Mouse (Mus musculus) embryonic facial prominence, embryonic 12.5 days (tissue): ENCODE measurements around the gene Nin. TPM values are rescaled to one million over a fixed set of nuclear protein-coding genes. Genes with fewer than 3 reads are reported as not detected.

Experiments
- ATAC-seq: fragments of 200-750 bp; cut with Nextera tagmentation; 2 replicates; pipeline ENCODE4 v1.8.0; 2017; ENCODE audit not compliant: insufficient number of reproducible peaks, insufficient read depth, low FRiP score, low TSS enrichment
- H3K27ac ChIP-seq: fragments of 300-500 bp; sonication (generic); 2 replicates; pipeline ENCODE4 v1.5.1; 2016; ENCODE audit warnings: mild to moderate bottlenecking
- H3K27me3 ChIP-seq: fragments of 300-500 bp; sonication (generic); 2 replicates; pipeline ENCODE4 v1.6.1; 2016; ENCODE audit warnings: mild to moderate bottlenecking, moderate library complexity
- H3K36me3 ChIP-seq: fragments of 300-500 bp; sonication (generic); 2 replicates; pipeline ENCODE4 v1.6.1; 2016; ENCODE audit warnings: mild to moderate bottlenecking
- H3K4me1 ChIP-seq: fragments of 300-500 bp; sonication (generic); 2 replicates; pipeline ENCODE4 v1.6.1; 2016
- H3K4me2 ChIP-seq: fragments of 300-500 bp; sonication (generic); replicated peaks from 2 replicates; pipeline ENCODE4 v1.6.1; 2016; ENCODE audit warnings: mild to moderate bottlenecking, moderate library complexity
- H3K4me3 ChIP-seq: fragments of 300-500 bp; sonication (generic); 2 replicates; pipeline ENCODE4 v1.5.1; 2016; ENCODE audit warnings: mild to moderate bottlenecking
- H3K9ac ChIP-seq: fragments of 300-500 bp; sonication (generic); 2 replicates; pipeline ENCODE4 v1.6.1; 2016; ENCODE audit warnings: mild to moderate bottlenecking, moderate library complexity
- H3K9me3 ChIP-seq: fragments of 300-500 bp; sonication (generic); 2 replicates; pipeline ENCODE4 v1.6.1; 2016; ENCODE audit warnings: mild to moderate bottlenecking, moderate library complexity
- WGBS: fragments of 180-500 bp; shearing (Covaris S2); methylation state at CpG from one replicate; pipeline ENCODE4 v1.1.7; 2016; 5-methylcytosine and 5-hydroxymethylcytosine counted together
- polyA plus RNA-seq: library from polyadenylated mRNA; unstranded; fragments of >200 nt; fragmentation: Nextera tagmentation; extraction: Ambion mirVana; gene quantifications from 2 replicates; pipeline ENCODE4 v1.2.1, GENCODE M21; 2016

The Nin gene
- polyA plus RNA-seq, 1 experiment from 2014 or later, result 11.5 TPM

DNA sequence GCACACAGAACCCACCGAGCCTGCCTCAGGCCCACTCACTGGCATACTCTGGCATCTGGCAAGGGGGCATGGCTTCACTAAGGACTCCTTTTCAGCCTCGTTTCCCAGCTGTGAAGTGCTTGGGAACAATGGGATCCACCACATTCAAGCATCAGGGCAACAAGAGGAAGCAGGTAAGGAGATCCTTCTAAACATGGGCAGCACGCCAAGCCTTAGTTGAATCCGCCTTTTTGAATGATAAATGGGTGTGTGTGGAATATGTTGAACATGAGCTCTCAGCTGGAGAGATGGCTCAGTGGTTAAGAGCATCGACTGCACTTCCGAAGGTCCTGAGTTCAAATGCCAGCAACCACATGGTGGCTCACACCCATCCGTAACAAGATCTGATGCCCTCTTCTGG is 66.2 kb downstream of the Nin start:
- no peak overlapping the region for H3K9ac ChIP-seq
- no peak for ATAC-seq
- 90% methylated on average over 7 of the region's 7 CpGs for WGBS
- H3K27ac ChIP-seq, result no peak overlapping the region
- H3K4me1 ChIP-seq, result no peaks in the 10 kb centered on the region
- H3K36me3 ChIP-seq, result peaks cover 54% of the 10 kb centered on the region
- H3K9me3 ChIP-seq, result no peaks in the 10 kb centered on the region
- no peak overlapping the region for H3K4me3 ChIP-seq
- no peaks in the 10 kb centered on the region for H3K27me3 ChIP-seq
- H3K4me2 ChIP-seq, result no peak overlapping the region

DNA sequence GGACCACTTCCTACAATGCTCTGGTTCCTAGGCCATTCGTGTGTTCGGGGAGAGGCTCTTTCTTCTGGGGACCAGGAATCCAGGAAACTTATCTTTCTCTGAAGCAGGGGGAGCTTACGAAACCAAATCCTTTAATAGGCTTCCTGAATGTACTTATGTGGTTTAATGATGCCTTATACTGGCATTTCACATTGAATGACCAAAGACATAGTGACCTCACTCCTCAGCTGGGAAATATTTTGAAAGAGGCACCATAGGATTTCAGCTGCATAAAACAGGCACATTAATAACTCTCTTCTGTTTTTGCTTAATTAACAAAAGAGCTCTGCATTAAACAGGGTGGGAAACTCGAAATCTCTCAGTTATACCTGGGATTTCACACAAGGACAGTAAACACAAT is 69.2 kb downstream of the Nin start:
- peaks cover 53% of the 10 kb centered on the region for H3K36me3 ChIP-seq
- no peaks in the 10 kb centered on the region for H3K9me3 ChIP-seq
- no peaks in the 10 kb centered on the region for H3K27me3 ChIP-seq
- H3K4me1 ChIP-seq, result no peaks in the 10 kb centered on the region
- H3K9ac ChIP-seq, result no peak overlapping the region
- no peak overlapping the region for H3K27ac ChIP-seq
- H3K4me3 ChIP-seq, result no peak overlapping the region
- H3K4me2 ChIP-seq, result no peak overlapping the region
- no peak for ATAC-seq
- 78% methylated on average over 4 of the region's 4 CpGs for WGBS

- Histone ChIP-seq H3K4me3 (no peak overlapping the region), H3K36me3 (peaks cover 59% of the 10 kb centered on the region), H3K4me2 (no peak overlapping the region), H3K27ac (no peak overlapping the region), H3K27me3 (no peaks in the 10 kb centered on the region), H3K4me1 (no peaks in the 10 kb centered on the region), H3K9me3 (no peaks in the 10 kb centered on the region), H3K9ac (no peak overlapping the region)
- no peak for ATAC-seq
- 88% methylated on average over 13 of the region's 13 CpGs for WGBS
Measured at GRCm38 (mm10) chr12:70043421-70043820, 70.1 kb downstream of the Nin start.

DNA sequence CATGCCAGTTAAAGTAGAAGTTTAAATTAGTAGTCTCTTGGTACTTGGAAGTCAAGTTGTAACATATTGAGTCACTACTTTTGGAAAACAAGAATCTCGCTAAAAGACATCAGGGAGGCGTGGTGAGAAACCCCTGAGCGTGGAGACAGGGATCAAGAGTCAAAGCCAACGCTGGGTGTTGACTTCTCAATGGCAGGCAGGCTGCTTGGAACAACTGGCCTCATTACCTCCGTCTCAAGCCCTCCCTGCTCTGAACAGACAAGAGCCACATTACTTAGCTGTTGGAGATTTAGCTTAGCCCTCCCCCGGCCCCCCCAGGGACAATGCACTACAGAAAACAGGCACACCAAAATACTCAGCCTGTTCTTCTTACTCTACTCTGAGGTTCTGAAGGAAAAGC is 72.5 kb downstream of the Nin start:
- no peaks in the 10 kb centered on the region for H3K9me3 ChIP-seq
- H3K4me2 ChIP-seq, result no peak overlapping the region
- H3K4me3 ChIP-seq, result no peak overlapping the region
- no peak overlapping the region for H3K9ac ChIP-seq
- no peaks in the 10 kb centered on the region for H3K27me3 ChIP-seq
- no peaks in the 10 kb centered on the region for H3K4me1 ChIP-seq
- H3K36me3 ChIP-seq, result peaks cover 50% of the 10 kb centered on the region
- ATAC-seq, result no peak
- no peak overlapping the region for H3K27ac ChIP-seq
- WGBS, result 71% methylated on average over 6 of the region's 6 CpGs

GRCm38 (mm10) chr12:70036722-70037305 is 76.7 kb downstream of the Nin start:
- Histone ChIP-seq H3K4me1 (no peaks in the 10 kb centered on the region), H3K4me2 (no peak overlapping the region), H3K27me3 (no peaks in the 10 kb centered on the region), H3K36me3 (peaks cover 31% of the 10 kb centered on the region), H3K4me3 (no peak overlapping the region), H3K9ac (no peak overlapping the region), H3K9me3 (no peaks in the 10 kb centered on the region), H3K27ac (no peak overlapping the region)
- 92% methylated on average over 19 of the region's 19 CpGs for WGBS
- ATAC-seq, result no peak

DNA sequence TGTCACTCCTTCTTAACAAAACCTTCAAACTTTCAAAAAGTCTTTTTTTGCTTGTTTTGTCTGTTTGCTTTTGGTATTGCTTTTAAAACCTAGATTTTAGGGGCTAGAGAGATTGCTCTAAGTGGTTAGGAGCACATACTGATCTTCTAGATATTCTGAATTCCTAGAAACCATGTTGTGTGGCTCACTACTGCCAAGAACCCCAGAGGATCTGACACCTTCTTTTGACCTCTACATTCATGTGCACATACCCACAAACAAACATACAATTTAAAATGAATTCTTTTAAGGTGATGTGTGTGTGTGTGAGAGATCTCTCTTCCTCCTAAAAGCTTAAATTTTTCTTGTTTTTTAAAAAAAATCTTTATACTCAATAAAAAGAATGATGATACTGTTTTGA is 87.3 kb downstream of the Nin start:
- no peak overlapping the region for H3K4me3 ChIP-seq
- H3K9me3 ChIP-seq, result no peaks in the 10 kb centered on the region
- no peak overlapping the region for H3K9ac ChIP-seq
- H3K27ac ChIP-seq, result no peak overlapping the region
- H3K4me2 ChIP-seq, result no peak overlapping the region
- peaks cover 44% of the 10 kb centered on the region for H3K36me3 ChIP-seq
- no peaks in the 10 kb centered on the region for H3K27me3 ChIP-seq
- H3K4me1 ChIP-seq, result no peaks in the 10 kb centered on the region
- ATAC-seq, result no peak

- Histone ChIP-seq H3K9ac (no peak overlapping the region), H3K4me3 (no peak overlapping the region), H3K9me3 (no peaks in the 10 kb centered on the region), H3K36me3 (peaks cover 45% of the 10 kb centered on the region), H3K4me2 (no peak overlapping the region), H3K27ac (no peak overlapping the region), H3K27me3 (no peaks in the 10 kb centered on the region), H3K4me1 (no peaks in the 10 kb centered on the region)
- no peak for ATAC-seq
- 90% methylated on average over 6 of the region's 6 CpGs for WGBS
Measured at GRCm38 (mm10) chr12:70025431-70025830, 88.1 kb downstream of the Nin start.

GRCm38 (mm10) chr12:70023580-70023979 is 89.9 kb downstream of the Nin start:
- Histone ChIP-seq H3K27me3 (no peaks in the 10 kb centered on the region), H3K4me2 (no peak overlapping the region), H3K9ac (no peak overlapping the region), H3K27ac (no peak overlapping the region), H3K9me3 (no peaks in the 10 kb centered on the region), H3K36me3 (peaks cover 50% of the 10 kb centered on the region), H3K4me1 (no peaks in the 10 kb centered on the region), H3K4me3 (no peak overlapping the region)
- 96% methylated on average over 4 of the region's 4 CpGs for WGBS
- no peak for ATAC-seq

GRCm38 (mm10) chr12:70018153-70018552 is 95.4 kb downstream of the Nin start:
- no peak overlapping the region for H3K27ac ChIP-seq
- no peak overlapping the region for H3K9ac ChIP-seq
- no peak overlapping the region for H3K4me2 ChIP-seq
- H3K27me3 ChIP-seq, result no peaks in the 10 kb centered on the region
- peaks cover 33% of the 10 kb centered on the region for H3K36me3 ChIP-seq
- no peaks in the 10 kb centered on the region for H3K4me1 ChIP-seq
- 82% methylated on average over 4 of the region's 4 CpGs for WGBS
- ATAC-seq, result no peak
- no peaks in the 10 kb centered on the region for H3K9me3 ChIP-seq
- no peak overlapping the region for H3K4me3 ChIP-seq

- no peaks in the 10 kb centered on the region for H3K27me3 ChIP-seq
- H3K4me2 ChIP-seq, result no peak overlapping the region
- H3K27ac ChIP-seq, result no peak overlapping the region
- no peaks in the 10 kb centered on the region for H3K4me1 ChIP-seq
- H3K9ac ChIP-seq, result no peak overlapping the region
- H3K4me3 ChIP-seq, result no peak overlapping the region
- ATAC-seq, result no peak
- 62% methylated on average over 4 of the region's 4 CpGs for WGBS
- H3K36me3 ChIP-seq, result peaks cover 27% of the 10 kb centered on the region
- no peaks in the 10 kb centered on the region for H3K9me3 ChIP-seq
Measured at GRCm38 (mm10) chr12:70015936-70016335, 97.6 kb downstream of the Nin start.

DNA sequence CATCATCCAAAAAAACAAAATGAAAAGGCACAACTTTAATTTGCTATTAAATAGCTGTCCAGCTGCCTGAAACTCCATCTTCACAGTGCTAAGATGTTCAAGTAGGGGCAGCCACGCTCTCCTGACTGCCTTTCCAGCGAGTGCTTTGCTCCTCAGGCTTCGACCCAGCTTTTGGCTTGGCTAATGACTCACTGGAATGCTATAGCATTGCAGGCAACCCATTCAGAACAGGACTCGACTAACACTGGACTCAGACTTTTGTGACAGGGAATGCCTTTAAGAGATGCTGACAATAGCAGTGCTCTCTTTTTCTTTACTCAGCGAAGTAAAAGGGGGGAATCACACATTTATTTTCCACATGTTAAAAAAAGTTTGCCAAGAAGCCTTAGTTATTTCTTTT is 101.8 kb downstream of the Nin start:
- no peaks in the 10 kb centered on the region for H3K27me3 ChIP-seq
- ATAC-seq, result no peak
- no peak overlapping the region for H3K4me3 ChIP-seq
- H3K9ac ChIP-seq, result no peak overlapping the region
- no peak overlapping the region for H3K27ac ChIP-seq
- no peaks in the 10 kb centered on the region for H3K9me3 ChIP-seq
- WGBS, result 66% methylated on average over 5 of the region's 5 CpGs
- no peaks in the 10 kb centered on the region for H3K4me1 ChIP-seq
- no peak overlapping the region for H3K4me2 ChIP-seq
- H3K36me3 ChIP-seq, result peaks cover 7% of the 10 kb centered on the region; the same call in 1 of the 2 replicates

DNA sequence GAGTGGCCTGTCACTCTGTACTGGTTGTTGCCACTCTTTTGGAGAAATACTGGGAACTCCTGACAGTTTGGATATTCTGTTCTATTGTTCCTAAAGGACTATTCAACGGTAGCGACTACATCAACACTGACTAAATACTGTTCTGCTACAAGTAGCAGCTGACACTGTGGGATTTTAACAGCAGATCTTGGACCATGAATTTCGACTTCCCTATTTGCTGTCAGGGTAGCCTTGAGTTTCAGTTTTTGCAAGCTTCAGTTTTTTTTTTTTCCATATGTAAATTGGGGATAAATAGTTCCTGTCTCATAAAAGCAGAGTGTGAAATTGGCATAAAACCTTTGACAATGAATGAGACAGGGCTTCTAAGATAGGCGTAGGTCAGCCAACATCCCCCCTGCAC is 103.2 kb downstream of the Nin start:
- 94% methylated on average over 4 of the region's 4 CpGs for WGBS
- H3K4me1 ChIP-seq, result no peaks in the 10 kb centered on the region
- no peaks in the 10 kb centered on the region for H3K27me3 ChIP-seq
- H3K9me3 ChIP-seq, result no peaks in the 10 kb centered on the region
- no peak overlapping the region for H3K4me3 ChIP-seq
- no peak for ATAC-seq
- H3K27ac ChIP-seq, result no peak overlapping the region
- H3K9ac ChIP-seq, result no peak overlapping the region
- peaks cover 7% of the 10 kb centered on the region; the same call in 1 of the 2 replicates for H3K36me3 ChIP-seq
- H3K4me2 ChIP-seq, result no peak overlapping the region

DNA sequence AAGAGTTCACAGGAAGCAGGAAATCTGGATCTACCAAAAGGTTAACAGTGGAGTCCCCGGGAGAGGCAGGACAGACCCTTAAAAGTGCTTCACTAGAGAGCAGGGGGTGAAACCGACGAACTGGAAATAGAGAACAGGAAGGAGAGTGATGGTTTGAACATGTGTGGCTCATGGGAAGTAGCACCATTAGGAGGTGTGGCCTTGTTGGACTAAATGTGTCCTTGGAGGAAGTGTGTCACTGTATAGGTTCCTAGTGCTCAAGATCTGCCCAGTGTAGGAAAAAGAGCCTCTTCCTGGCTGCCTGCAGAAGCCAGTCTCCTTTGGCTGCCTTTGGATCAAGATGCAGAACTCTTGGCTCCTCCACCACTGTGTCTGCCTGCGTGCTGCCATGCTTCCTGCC is 108.4 kb downstream of the Nin start:
- WGBS, result 78% methylated on average over 4 of the region's 4 CpGs

More for the DNA sequence above, 108.4 kb downstream of the Nin start:
- Histone ChIP-seq H3K9ac (no peak overlapping the region), H3K27ac (no peak overlapping the region), H3K4me3 (no peak overlapping the region), H3K4me1 (no peaks in the 10 kb centered on the region), H3K27me3 (no peaks in the 10 kb centered on the region), H3K36me3 (no peaks in the 10 kb centered on the region), H3K9me3 (no peaks in the 10 kb centered on the region), H3K4me2 (no peak overlapping the region)
- no peak for ATAC-seq
